Mouse (Mus musculus) cortical plate, adult 2 months (tissue): ENCODE measurements at regions not wholly inside any gene's neighbourhood (a gene's known extent, or its start where the extent isn't known, plus 50 kb on each side); places are given as distances from the start of the nearest gene placed in this dataset.

ENCODE experiments used
- H3K27ac ChIP-seq: fragments of 200-500 bp; 2 replicates; pipeline ENCODE4 v1.5.1; 2012; ENCODE audit warnings: low read length, control low read depth, inconsistent platforms; ENCODE audit not compliant: insufficient read depth
- H3K4me1 ChIP-seq: fragments of 200-500 bp; 2 replicates; pipeline ENCODE4 v1.6.1; 2011; ENCODE audit warnings: low read length; ENCODE audit not compliant: control insufficient read depth, insufficient read depth
- H3K4me3 ChIP-seq: fragments of 200-500 bp; 2 replicates; pipeline ENCODE4 v1.5.1; 2011; ENCODE audit warnings: mild to moderate bottlenecking, low read length, control low read depth; ENCODE audit not compliant: insufficient read depth
- CTCF ChIP-seq: fragments of 200-500 bp; IDR thresholded peaks from 2 replicates; pipeline ENCODE4 v1.5.1; 2011; ENCODE audit warnings: mild to moderate bottlenecking, control low read depth, low read length; ENCODE audit not compliant: insufficient read depth; ENCODE audit errors: extremely low read depth
- POLR2A ChIP-seq: fragments of 200-500 bp; IDR thresholded peaks from 2 replicates; pipeline ENCODE4 v1.6.1; 2011; ENCODE audit warnings: mild to moderate bottlenecking, low read length, control low read depth; ENCODE audit not compliant: insufficient read depth; ENCODE audit errors: extremely low read depth

- no peak overlapping the region for H3K27ac ChIP-seq
These were observed 270.6 kb downstream of the Prex1 start for GRCm38 (mm10) chr2:166442997-166443396.

GRCm38 (mm10) chr2:166439847-166440775 is 273.5 kb downstream of the Prex1 start:
- TF ChIP-seq CTCF (peak; percentile 21; the same call in 1 of the 2 replicates), POLR2A (no peak)
- Histone ChIP-seq H3K4me3 (no peak overlapping the region), H3K4me1 (peaks cover 6% of the 10 kb centered on the region), H3K27ac (no peak overlapping the region)

More at GRCm38 (mm10) chr2:166442997-166443396, 270.6 kb downstream of the Prex1 start:
- H3K4me3 ChIP-seq = no peak overlapping the region
- peaks cover 5% of the 10 kb centered on the region for H3K4me1 ChIP-seq
- TF ChIP-seq CTCF = no peak
- TF ChIP-seq POLR2A = no peak

GRCm38 (mm10) chr2:166438207-166438606 is 275.4 kb downstream of the Prex1 start:
- no peak overlapping the region for H3K4me3 ChIP-seq
- no peak overlapping the region for H3K27ac ChIP-seq
- TF ChIP-seq POLR2A = no peak
- no peak for TF ChIP-seq CTCF

GRCm38 (mm10) chr2:166434554-166434953 is 279.1 kb downstream of the Prex1 start:
- TF ChIP-seq CTCF (no peak), POLR2A (no peak)
- no peak overlapping the region for H3K27ac ChIP-seq
- H3K4me1 ChIP-seq = peaks cover 7% of the 10 kb centered on the region
- H3K4me3 ChIP-seq = no peak overlapping the region

More at GRCm38 (mm10) chr2:166438207-166438606, 275.4 kb downstream of the Prex1 start:
- peaks cover 7% of the 10 kb centered on the region for H3K4me1 ChIP-seq

- TF ChIP-seq POLR2A = no peak
- no peak for TF ChIP-seq CTCF
- H3K4me3 ChIP-seq = no peak overlapping the region
- 0 out of 2 replicates have a peak overlapping the region, but pooled peaks have one; percentile 24 for H3K27ac ChIP-seq
These were observed 278.3 kb upstream of the Sulf2 start for GRCm38 (mm10) chr2:166433655-166434333.

GRCm38 (mm10) chr2:166432948-166433654 is 277.6 kb upstream of the Sulf2 start:
- TF ChIP-seq POLR2A = no peak
- no peak for TF ChIP-seq CTCF
- Histone ChIP-seq H3K4me3 (no peak overlapping the region), H3K4me1 (peaks cover 4% of the 10 kb centered on the region; the same call in 1 of the 2 replicates), H3K27ac (peak overlapping the region; percentile 24; the same call in 1 of the 2 replicates)

More at GRCm38 (mm10) chr2:166433655-166434333, 278.3 kb upstream of the Sulf2 start:
- H3K4me1 ChIP-seq = peaks cover 4% of the 10 kb centered on the region; the same call in 1 of the 2 replicates

GRCm38 (mm10) chr2:166432531-166432930 is 277.1 kb upstream of the Sulf2 start:
- Histone ChIP-seq H3K4me3 (no peak overlapping the region), H3K27ac (no peak overlapping the region), H3K4me1 (0 out of 2 replicates have a peak, but pooled peaks cover 1% of the 10 kb centered on the region)
- TF ChIP-seq CTCF = no peak
- no peak for TF ChIP-seq POLR2A

- no peak for TF ChIP-seq CTCF
- TF ChIP-seq POLR2A = no peak
- Histone ChIP-seq H3K4me1 (0 out of 2 replicates have a peak, but pooled peaks cover 1% of the 10 kb centered on the region), H3K27ac (no peak overlapping the region), H3K4me3 (no peak overlapping the region)
These were observed 274.5 kb upstream of the Sulf2 start for GRCm38 (mm10) chr2:166429918-166430317.

GRCm38 (mm10) chr2:166429494-166429893 is 274.0 kb upstream of the Sulf2 start:
- no peak for TF ChIP-seq POLR2A
- TF ChIP-seq CTCF = no peak
- no peak overlapping the region for H3K4me3 ChIP-seq
- H3K27ac ChIP-seq = no peak overlapping the region
- H3K4me1 ChIP-seq = 0 out of 2 replicates have a peak, but pooled peaks cover 1% of the 10 kb centered on the region
